Mouse (Mus musculus) right cerebral cortex, postnatal 10 days (tissue): ENCODE measurements around the gene Cpsf7.
"Not testable (repeated sequence)": the region's sequence is repeated elsewhere in the genome, so short reads cannot be mapped to it uniquely, and the experiment has no call there.

Source experiments
- DNase-seq, 2 experiments: peaks; one replicate each; pipeline ENCODE4 v3.0.0; 2021; ENCODE audit warnings: low spot score in 2 of 2

Cpsf7 gene

GRCm38 (mm10) chr19:10525106-10525901 lies at the start of gene Cpsf7:
Cpsf7 (plus strand) TSS chr19:10525266.
- peak; percentile 95 for DNase-seq

GRCm38 (mm10) chr19:10479541-10479940 lies 45.5 kb upstream of the Cpsf7 start:
- no peak for DNase-seq

GRCm38 (mm10) chr19:10482703-10483102 lies 42.4 kb upstream of the Cpsf7 start, which contains the start of gene Ppp1r32:
Ppp1r32 (minus strand) TSS chr19:10482928.
- no peak for DNase-seq

GRCm38 (mm10) chr19:10486264-10486738 lies 38.8 kb upstream of the Cpsf7 start:
- peak; percentile 77 to 79 for DNase-seq

GRCm38 (mm10) chr19:10495670-10496069 lies 29.4 kb upstream of the Cpsf7 start:
- no peak for DNase-seq

GRCm38 (mm10) chr19:10496976-10497375 lies 28.1 kb upstream of the Cpsf7 start:
- DNase-seq = no peak

GRCm38 (mm10) chr19:10497512-10498160 lies 27.4 kb upstream of the Cpsf7 start:
- DNase-seq = no peak

GRCm38 (mm10) chr19:10500581-10500980 lies 24.5 kb upstream of the Cpsf7 start:
- no peak for DNase-seq

- no peak for DNase-seq
Observed at GRCm38 (mm10) chr19:10502571-10502970, 22.5 kb upstream of the Cpsf7 start.

- DNase-seq = no peak
Observed at GRCm38 (mm10) chr19:10510759-10511330, 14.2 kb upstream of the Cpsf7 start.

GRCm38 (mm10) chr19:10520355-10520754 lies 4.7 kb upstream of the Cpsf7 start:
- no peak for DNase-seq

GRCm38 (mm10) chr19:10521926-10522325 lies 3.1 kb upstream of the Cpsf7 start:
- DNase-seq = no peak

GRCm38 (mm10) chr19:10523483-10524080 lies 1.5 kb upstream of the Cpsf7 start:
- no peak for DNase-seq

- DNase-seq = no peak
Observed at GRCm38 (mm10) chr19:10524784-10525105, 321 bp upstream of the Cpsf7 start.

GRCm38 (mm10) chr19:10525910-10526309 lies 844 bp downstream of the Cpsf7 start, which contains the start of gene Sdhaf2:
Sdhaf2 (minus strand) TSS chr19:10526142.
- peak; percentile 50 to 60 for DNase-seq

GRCm38 (mm10) chr19:10530082-10530481 lies 5.0 kb downstream of the Cpsf7 start:
- DNase-seq = no peak

- DNase-seq = no peak
Observed at GRCm38 (mm10) chr19:10539454-10539853, 14.4 kb downstream of the Cpsf7 start.

- DNase-seq = peak; percentile 90 to 93
Observed at GRCm38 (mm10) chr19:10555624-10556510, 30.8 kb downstream of the Cpsf7 start, which contains the start of gene Tmem216. Tmem216 (minus strand) TSS chr19:10556238.

GRCm38 (mm10) chr19:10557001-10557400 lies 31.9 kb downstream of the Cpsf7 start:
- DNase-seq = no peak

- DNase-seq = no peak
Observed at GRCm38 (mm10) chr19:10557430-10557829, 32.4 kb downstream of the Cpsf7 start.

GRCm38 (mm10) chr19:10557837-10558375 lies 32.8 kb downstream of the Cpsf7 start:
- DNase-seq = not testable (repeated sequence)
